Comparison of ENCODE assay signal across 9 mouse cellular contexts in genomic region chr2:60786289-60786688, GRCm38 (mm10).
DNase-seq lines count a peak whose midpoint lies in the region.
"Had no signal": no experiment of that assay in that cellular context is flagged by ENCODE, and none has a peak within 500 bp of the region (broad histone marks: within the 10 kb centered on the region; RNA-seq: fewer than 3 reads in every experiment).

No protein-coding gene starts in this region.

- DNase-seq in layer of hippocampus, adult 11-12 months (ENCODE audit: low spot score), result peak; percentile 13
- DNase-seq in layer of hippocampus, postnatal 25 days (ENCODE audit: extremely low spot score in 1 of 2, low spot score in 1 of 2), result no peak
- DNase-seq in embryo, embryonic 11.5 days (ENCODE audit: low read depth, low spot score), result peak; percentile 43
- DNase-seq in forelimb bud, embryonic 11.5 days (ENCODE audit: low read depth, low spot score), result peak; percentile 89
- DNase-seq in mesoderm, embryonic 11.5 days (ENCODE audit: low read depth, low spot score), result peak; percentile 76
- no peak for DNase-seq in cerebellum, adult 18-20 months
- no peak for DNase-seq in testis, postnatal 14 days (ENCODE audit: low spot score)
- DNase-seq: heart, postnatal 10 days; kidney, postnatal 36 days had no signal

Comparison
In these comparisons a context has a peak if more than half of its experiments do, and no peak if none do; other contexts are left out.
1. DNase-seq: peak in layer of hippocampus, adult 11-12 months (single experiment), embryo, embryonic 11.5 days (single experiment), forelimb bud, embryonic 11.5 days (single experiment) and mesoderm, embryonic 11.5 days (single experiment); none in layer of hippocampus, postnatal 25 days (0 of 2), cerebellum, adult 18-20 months (0 of 2) and testis, postnatal 14 days (single experiment).